ENCODE assay signal across 8 mouse cellular contexts in the genomic region with DNA sequence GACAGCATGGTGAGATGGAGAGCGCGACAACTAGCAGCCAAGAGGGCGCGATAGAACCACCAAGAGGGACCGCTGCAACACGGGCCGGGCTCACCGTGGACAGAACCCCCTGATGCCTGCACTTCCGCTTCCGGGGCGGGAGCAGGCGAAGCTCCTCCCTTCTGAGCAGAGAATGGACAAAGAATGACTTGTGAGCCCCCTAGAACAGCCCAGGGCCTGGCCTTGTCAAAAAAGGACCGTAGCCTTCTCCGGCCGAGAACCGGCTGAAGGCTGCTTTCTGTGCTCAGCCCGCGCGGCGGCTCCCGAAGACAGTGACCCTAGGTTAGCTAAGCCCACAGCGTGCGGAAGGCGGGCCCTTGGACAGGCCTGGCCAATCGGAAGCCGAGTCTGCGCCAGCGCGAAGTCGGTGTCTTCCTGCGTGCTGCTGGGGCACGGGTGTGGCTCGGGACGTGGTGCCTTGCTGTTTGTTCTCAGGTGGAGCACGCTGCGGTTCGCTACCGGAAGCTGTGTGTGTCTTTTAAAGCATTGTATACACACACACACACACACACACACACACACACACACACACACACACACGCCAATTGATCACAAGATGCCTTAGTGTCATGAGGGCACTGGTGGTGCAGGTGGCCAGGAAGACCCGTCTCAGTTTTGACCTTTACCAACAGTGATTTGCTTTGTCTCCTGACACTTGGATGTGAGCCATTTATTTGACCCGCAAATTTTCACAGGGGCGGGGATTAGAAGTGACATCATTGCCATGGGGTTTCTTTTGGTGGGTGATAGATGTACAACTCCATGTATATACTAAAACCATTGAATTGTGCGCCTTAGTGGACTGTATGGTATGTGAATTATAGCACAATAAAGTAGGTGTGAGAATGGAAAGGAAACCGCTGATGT. TPM values are rescaled to one million over a fixed set of nuclear protein-coding genes. Genes with fewer than 3 reads are reported as not detected.
DNase-seq lines count a peak whose midpoint lies in the region; ATAC-seq lines count a peak whose summit lies in the region.

Gene Sec11a, minus strand, starts transcription at position 336 of the 906 bp plus-strand sequence.

- peak; percentile 97 for ATAC-seq in megakaryocyte progenitor cell, adult 5-6 weeks (replicated peaks; ENCODE audit: poor library complexity)

- DNase-seq in adipocyte (ENCODE audit: low spot score), result peak; percentile 85
- peak; percentile 96 for DNase-seq in embryo, embryonic 10 days (ENCODE audit: low spot score)
- DNase-seq in gastrocnemius, postnatal 10 days, result peak; percentile 92
- peak; percentile 97 for DNase-seq in induced T-regulatory cell, adult 2 months (ENCODE audit: low read depth)
- peak; percentile 90 to 95 for DNase-seq in left cerebral cortex, adult 9 months (ENCODE audit: low spot score in 2 of 2)
- peak; percentile 94 for DNase-seq in right cerebral cortex, postnatal 14 days
- DNase-seq in urinary bladder, postnatal 36 days (ENCODE audit: low spot score in 2 of 2), result peak; percentile 92 to 93

RNA-seq across cellular contexts. Expression of gene Sec11a, which starts in this region (rescaled TPM):
- 10 to 100 TPM; 50.6 to 55.3 TPM for total RNA-seq in gastrocnemius, postnatal 10 days (2021)
- total RNA-seq in megakaryocyte progenitor cell, adult 5-6 weeks (2015), result 219 and 228 TPM in 2 replicates
- total RNA-seq in megakaryocyte progenitor cell, adult 5-6 weeks (2017), result 452 and 486 TPM in 2 replicates

Comparison
In these comparisons a context has a peak if more than half of its experiments do, and no peak if none do; other contexts are left out.
1. Peak in every context shown above with its lines: DNase-seq and ATAC-seq.